Mouse (Mus musculus): Measurements from ENCODE around the gene Mov10. TPM values are rescaled to one million over a fixed set of nuclear protein-coding genes. Genes with fewer than 3 reads are reported as not detected.
"Not testable (repeated sequence)": the region's sequence is repeated elsewhere in the genome, so short reads cannot be mapped to it uniquely, and the experiment has no call there.

Gene Mov10
- polyA plus RNA-seq, 1 experiment from 2014 or later: 71.0 TPM

DNA sequence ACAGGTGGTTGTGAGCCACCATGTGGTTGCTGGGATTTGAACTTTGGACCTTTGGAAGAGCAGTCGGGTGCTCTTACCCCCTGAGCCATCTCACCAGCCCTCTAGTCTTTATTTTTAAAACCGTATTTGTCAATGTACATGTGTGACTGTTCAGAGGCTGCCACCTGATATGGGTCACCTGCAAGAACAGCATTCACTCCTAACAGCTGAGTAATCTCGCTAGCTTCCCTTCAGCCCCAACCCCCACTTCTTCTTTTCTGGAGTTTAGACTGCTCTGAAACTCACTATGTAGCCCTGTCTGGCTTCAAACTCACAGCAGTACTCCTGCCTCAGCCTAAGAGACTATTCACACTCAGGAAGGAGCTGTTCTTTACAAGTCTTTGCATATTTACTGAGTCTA, 4.0 kb upstream of the Mov10 start:
- Histone ChIP-seq H3K27me3 (ENCODE audit: low read depth, poor library complexity, severe bottlenecking) (no peaks in the 10 kb centered on the region), H3K27ac (no peak overlapping the region), H3K36me3 (peaks cover 46% of the 10 kb centered on the region), H3K4me3 (no peak overlapping the region), H3K4me1 (peaks cover 14% of the 10 kb centered on the region), H3K9me3 (replicated peaks) (no peaks in the 10 kb centered on the region)
- no peak for DNase-seq (ENCODE audit: low spot score)
- 87% methylated on average over 3 of the region's 3 CpGs for WGBS

GRCm38 (mm10) chr3:104820426-104820825, 2.1 kb upstream of the Mov10 start:
- Histone ChIP-seq H3K27me3 (ENCODE audit: low read depth, poor library complexity, severe bottlenecking) (no peaks in the 10 kb centered on the region), H3K27ac (no peak overlapping the region), H3K36me3 (peaks cover 35% of the 10 kb centered on the region), H3K4me3 (no peak overlapping the region), H3K9me3 (replicated peaks) (no peaks in the 10 kb centered on the region), H3K4me1 (peaks cover 24% of the 10 kb centered on the region)
- whole genome bisulfite sequencing: 63% methylated on average over 1 of the region's 1 CpGs
- no peak for DNase-seq (ENCODE audit: low spot score)

GRCm38 (mm10) chr3:104818749-104819134, 379 bp upstream of the Mov10 start:
- DNase-seq (ENCODE audit: low spot score): no peak
- Histone ChIP-seq H3K9me3 (replicated peaks) (no peaks in the 10 kb centered on the region), H3K4me3 (peak overlapping the region; percentile 83), H3K27ac (peak overlapping the region; percentile 98), H3K36me3 (peaks cover 40% of the 10 kb centered on the region), H3K4me1 (peaks cover 24% of the 10 kb centered on the region), H3K27me3 (ENCODE audit: low read depth, poor library complexity, severe bottlenecking) (no peaks in the 10 kb centered on the region)
- WGBS: 0% methylated on average over 3 of the region's 3 CpGs

GRCm38 (mm10) chr3:104817481-104817990, 827 bp downstream of the Mov10 start:
- peaks cover 43% of the 10 kb centered on the region for H3K36me3 ChIP-seq
- H3K9me3 ChIP-seq (replicated peaks): no peaks in the 10 kb centered on the region
- H3K4me1 ChIP-seq: peaks cover 24% of the 10 kb centered on the region
- H3K27me3 ChIP-seq (ENCODE audit: low read depth, poor library complexity, severe bottlenecking): no peaks in the 10 kb centered on the region
- peak; percentile 79 for DNase-seq (ENCODE audit: low spot score)
- WGBS: under 1% methylated on average over 46 of the region's 46 CpGs
- H3K27ac ChIP-seq: peak overlapping the region; percentile 98
- peak overlapping the region; percentile 83 for H3K4me3 ChIP-seq

- no peak for DNase-seq (ENCODE audit: low spot score)
- Histone ChIP-seq H3K27ac (no peak overlapping the region), H3K4me3 (peak overlapping the region; percentile 83; the same call in 1 of the 2 replicates), H3K36me3 (peaks cover 36% of the 10 kb centered on the region), H3K9me3 (replicated peaks) (no peaks in the 10 kb centered on the region), H3K27me3 (ENCODE audit: low read depth, poor library complexity, severe bottlenecking) (no peaks in the 10 kb centered on the region), H3K4me1 (peaks cover 24% of the 10 kb centered on the region)
- 94% methylated on average over 7 of the region's 7 CpGs for WGBS
These were observed 2.2 kb downstream of the Mov10 start for GRCm38 (mm10) chr3:104816130-104816529.

GRCm38 (mm10) chr3:104815346-104815745, 3.0 kb downstream of the Mov10 start:
- Histone ChIP-seq H3K27ac (no peak overlapping the region), H3K36me3 (peaks cover 30% of the 10 kb centered on the region), H3K4me3 (no peak overlapping the region), H3K27me3 (ENCODE audit: low read depth, poor library complexity, severe bottlenecking) (no peaks in the 10 kb centered on the region), H3K9me3 (replicated peaks) (no peaks in the 10 kb centered on the region), H3K4me1 (peaks cover 24% of the 10 kb centered on the region)
- DNase-seq (ENCODE audit: low spot score): no peak
- WGBS: 93% methylated on average over 2 of the region's 2 CpGs

GRCm38 (mm10) chr3:104814746-104815145, 3.6 kb downstream of the Mov10 start:
- H3K4me3 ChIP-seq: no peak overlapping the region
- no peaks in the 10 kb centered on the region for H3K9me3 ChIP-seq (replicated peaks)
- no peak overlapping the region for H3K27ac ChIP-seq
- 87% methylated on average over 1 of the region's 1 CpGs for WGBS
- peaks cover 24% of the 10 kb centered on the region for H3K4me1 ChIP-seq
- H3K36me3 ChIP-seq: peaks cover 30% of the 10 kb centered on the region
- DNase-seq (ENCODE audit: low spot score): no peak
- H3K27me3 ChIP-seq (ENCODE audit: low read depth, poor library complexity, severe bottlenecking): no peaks in the 10 kb centered on the region

DNA sequence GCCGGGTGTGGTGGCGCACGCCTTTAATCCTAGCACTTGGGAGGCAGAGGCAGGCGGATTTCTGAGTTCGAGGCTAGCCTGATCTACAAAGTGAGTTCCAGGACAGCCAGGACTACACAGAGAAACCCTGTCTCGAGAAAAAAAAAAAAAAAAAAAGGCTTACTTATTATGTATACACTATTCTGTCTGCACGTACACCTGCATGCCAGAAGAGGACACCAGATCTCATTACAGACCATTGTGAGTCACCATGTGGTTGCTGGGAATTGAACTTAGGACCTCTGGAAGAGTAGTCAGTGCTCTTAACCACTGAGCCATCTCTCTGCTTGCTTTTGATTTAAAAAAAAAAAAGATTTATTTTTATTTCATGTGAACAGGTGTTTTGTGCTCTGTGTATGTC, 5.1 kb downstream of the Mov10 start:
- not testable (repeated sequence) for H3K27ac ChIP-seq; H3K9me3 ChIP-seq (replicated peaks); H3K4me3 ChIP-seq; DNase-seq (ENCODE audit: low spot score); H3K27me3 ChIP-seq (ENCODE audit: low read depth, poor library complexity, severe bottlenecking)
- Histone ChIP-seq H3K4me1 (peaks cover 13% of the 10 kb centered on the region), H3K36me3 (peaks cover 30% of the 10 kb centered on the region)
- 93% methylated on average over 7 of the region's 7 CpGs for WGBS

DNA sequence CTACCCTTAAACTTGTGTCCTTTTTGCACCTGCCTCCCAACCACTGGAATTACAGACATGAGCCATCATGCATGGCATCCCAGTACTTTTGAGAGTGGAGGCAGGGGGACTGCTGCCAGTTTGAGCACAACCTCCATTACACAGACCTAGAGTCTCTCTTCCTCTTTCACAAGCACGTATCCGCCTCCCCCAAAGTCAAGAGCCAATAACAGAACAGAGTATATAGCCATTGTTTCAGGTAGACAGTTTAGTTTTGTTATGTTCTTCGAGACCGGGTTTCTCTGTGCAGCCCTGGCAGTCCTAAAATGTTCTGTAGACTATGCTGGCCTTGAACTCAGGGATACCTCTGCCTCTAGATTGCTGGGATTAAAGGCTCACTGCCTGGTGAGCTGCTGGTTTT, 6.1 kb downstream of the Mov10 start:
- H3K27me3 ChIP-seq (ENCODE audit: low read depth, poor library complexity, severe bottlenecking): no peaks in the 10 kb centered on the region
- no peak overlapping the region for H3K27ac ChIP-seq
- whole genome bisulfite sequencing: 87% methylated on average over 4 of the region's 4 CpGs
- peaks cover 8% of the 10 kb centered on the region for H3K4me1 ChIP-seq
- H3K4me3 ChIP-seq: no peak overlapping the region
- DNase-seq (ENCODE audit: low spot score): no peak
- peaks cover 30% of the 10 kb centered on the region for H3K36me3 ChIP-seq
- H3K9me3 ChIP-seq (replicated peaks): no peaks in the 10 kb centered on the region

- 17% methylated on average over 3 of the region's 3 CpGs for WGBS
- no peak for DNase-seq (ENCODE audit: low spot score)
These were observed 6.6 kb downstream of the Mov10 start for GRCm38 (mm10) chr3:104811752-104812151.

GRCm38 (mm10) chr3:104805539-104805938, 12.8 kb downstream of the Mov10 start:
- Histone ChIP-seq H3K27me3 (ENCODE audit: low read depth, poor library complexity, severe bottlenecking) (no peaks in the 10 kb centered on the region), H3K9me3 (replicated peaks) (no peaks in the 10 kb centered on the region), H3K36me3 (peaks cover 53% of the 10 kb centered on the region), H3K27ac (no peak overlapping the region), H3K4me3 (no peak overlapping the region), H3K4me1 (peaks cover 7% of the 10 kb centered on the region)
- DNase-seq (ENCODE audit: low spot score): no peak
- 85% methylated on average over 9 of the region's 9 CpGs for whole genome bisulfite sequencing

More at GRCm38 (mm10) chr3:104811752-104812151, 6.6 kb downstream of the Mov10 start:
- Histone ChIP-seq H3K4me3 (no peak overlapping the region), H3K27ac (no peak overlapping the region), H3K9me3 (replicated peaks) (no peaks in the 10 kb centered on the region), H3K27me3 (ENCODE audit: low read depth, poor library complexity, severe bottlenecking) (no peaks in the 10 kb centered on the region), H3K36me3 (peaks cover 32% of the 10 kb centered on the region), H3K4me1 (peaks cover 3% of the 10 kb centered on the region)

DNA sequence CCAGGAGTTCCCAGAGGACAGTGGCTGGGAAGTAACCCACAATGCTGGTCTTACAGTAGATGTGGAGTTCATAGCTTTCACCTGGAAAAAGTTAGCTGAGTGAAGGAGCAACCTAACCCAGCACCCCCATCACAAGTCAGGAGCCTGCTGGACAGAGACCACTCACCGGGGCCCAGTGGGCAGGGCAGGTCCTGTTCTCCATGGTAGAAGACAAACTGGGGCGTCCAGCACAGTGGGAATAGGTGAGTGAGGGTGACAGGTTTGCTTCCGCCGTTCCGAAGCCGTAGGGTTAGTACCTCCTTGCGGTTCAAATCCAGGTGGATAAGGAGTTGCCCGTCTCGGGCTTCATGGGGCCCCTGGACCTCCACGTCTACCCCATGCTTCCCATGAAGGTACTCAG, 14.1 kb downstream of the Mov10 start:
- peaks cover 65% of the 10 kb centered on the region for H3K36me3 ChIP-seq

GRCm38 (mm10) chr3:104801481-104801880, 16.9 kb downstream of the Mov10 start:
- Histone ChIP-seq H3K4me1 (peaks cover 10% of the 10 kb centered on the region), H3K27ac (no peak overlapping the region), H3K4me3 (no peak overlapping the region), H3K36me3 (peaks cover 84% of the 10 kb centered on the region), H3K27me3 (ENCODE audit: low read depth, poor library complexity, severe bottlenecking) (no peaks in the 10 kb centered on the region), H3K9me3 (replicated peaks) (no peaks in the 10 kb centered on the region)
- 90% methylated on average over 6 of the region's 6 CpGs for WGBS
- DNase-seq (ENCODE audit: low spot score): no peak

More for the DNA sequence above, 14.1 kb downstream of the Mov10 start:
- H3K9me3 ChIP-seq (replicated peaks): no peaks in the 10 kb centered on the region
- no peak for DNase-seq (ENCODE audit: low spot score)
- H3K4me3 ChIP-seq: no peak overlapping the region
- WGBS: 92% methylated on average over 10 of the region's 10 CpGs
- no peak overlapping the region for H3K27ac ChIP-seq
- peaks cover 7% of the 10 kb centered on the region for H3K4me1 ChIP-seq
- H3K27me3 ChIP-seq (ENCODE audit: low read depth, poor library complexity, severe bottlenecking): no peaks in the 10 kb centered on the region

DNA sequence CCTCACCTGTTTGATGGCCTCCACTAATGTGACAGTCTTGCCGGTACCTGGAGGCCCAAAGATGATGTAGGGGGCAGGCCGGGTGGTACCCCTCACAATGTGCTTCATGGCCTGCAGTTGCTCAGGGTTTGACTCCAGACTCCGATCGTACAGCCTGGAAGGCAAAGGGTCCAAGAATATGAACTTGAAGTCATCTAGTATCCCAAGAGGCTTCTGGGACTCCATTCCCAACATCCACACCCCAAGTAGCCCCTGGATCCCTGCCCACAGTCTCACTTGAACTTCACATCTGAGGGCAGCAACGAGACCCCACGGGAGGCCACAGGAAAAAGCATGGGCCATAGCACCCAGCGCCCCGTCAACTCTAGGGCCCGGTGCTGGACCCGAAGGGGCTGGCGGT, 17.7 kb downstream of the Mov10 start:
- WGBS: 96% methylated on average over 11 of the region's 11 CpGs
- Histone ChIP-seq H3K27me3 (ENCODE audit: low read depth, poor library complexity, severe bottlenecking) (no peaks in the 10 kb centered on the region), H3K4me1 (peaks cover 16% of the 10 kb centered on the region), H3K4me3 (no peak overlapping the region), H3K9me3 (replicated peaks) (no peaks in the 10 kb centered on the region), H3K27ac (no peak overlapping the region), H3K36me3 (peaks cover 90% of the 10 kb centered on the region)
- no peak for DNase-seq (ENCODE audit: low spot score)

Data from limb, embryonic 10.5 days (tissue).